ENCODE assay signal across 11 mouse cellular contexts in the genomic region with DNA sequence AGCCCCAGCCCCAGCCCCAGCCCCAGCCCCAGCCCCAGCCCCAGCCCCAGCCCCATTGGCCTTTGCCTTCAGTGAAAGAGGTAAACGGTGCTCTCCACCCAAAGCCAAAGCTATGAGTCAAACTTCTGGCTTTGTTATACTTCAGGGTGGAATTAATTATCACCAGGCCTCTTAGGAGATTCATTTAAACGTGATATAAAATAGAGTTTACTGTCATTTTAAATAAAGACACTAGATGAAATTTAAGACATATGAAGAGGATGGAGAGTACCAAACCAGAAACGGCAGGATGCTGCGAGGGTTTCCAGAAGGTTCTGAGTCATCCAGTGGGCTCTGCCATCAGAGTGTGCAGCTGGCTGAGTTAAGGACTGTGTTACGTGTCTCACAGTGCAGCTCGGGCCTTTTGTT.
DNase-seq lines count a peak whose midpoint lies in the region; ATAC-seq and TF ChIP-seq lines count a peak whose summit lies in the region.
"Had no signal": no experiment of that assay in that cellular context is flagged by ENCODE, and none has a peak within 500 bp of the region (broad histone marks: within the 10 kb centered on the region; RNA-seq: fewer than 3 reads in every experiment).

No protein-coding gene starts in this region.

- peak; percentile 22 for DNase-seq in gastrocnemius, postnatal 14 days
- DNase-seq in gastrocnemius, adult 18-20 months (ENCODE audit: low spot score) = no peak
- peak; percentile 44 for DNase-seq in lung, embryonic 14.5 days
- no peak for DNase-seq in lung, postnatal 4 days
- DNase-seq in adipocyte (ENCODE audit: low spot score) = peak; percentile 45
- no peak for DNase-seq in thymus, postnatal 4 days
- no peak for DNase-seq in kidney, adult 11 months
- DNase-seq: kidney, postnatal 10 days had no signal

- H3K27me3 ChIP-seq in lung, embryonic 14.5 days (ENCODE audit: insufficient read depth, low read length) = no peaks in the 10 kb centered on the region
- no peaks in the 10 kb centered on the region for H3K27me3 ChIP-seq in limb, embryonic 12.5 days
- H3K27me3 ChIP-seq: heart, embryonic 12.5 days had no signal

- no peak for TF ChIP-seq CTCF in lung, embryonic 14.5 days (IDR thresholded peaks at IDR 0.05; ENCODE audit: low read depth)

- peaks cover 10% of the 10 kb centered on the region for H3K4me1 ChIP-seq in lung, embryonic 14.5 days (ENCODE audit: insufficient read depth)
- peaks cover 26% of the 10 kb centered on the region for H3K4me1 ChIP-seq in limb, embryonic 12.5 days (replicated peaks)

- WGBS in lung, embryonic 14.5 days = 26% methylated on average over 6 of the region's 6 CpGs
- WGBS in limb, embryonic 12.5 days = 38% methylated on average over 6 of the region's 6 CpGs

- no peak overlapping the region; the same call in 1 of the 2 replicates for H3K9ac ChIP-seq in lung, embryonic 14.5 days
- H3K9ac ChIP-seq in limb, embryonic 12.5 days (replicated peaks) = no peak overlapping the region
- H3K9ac ChIP-seq: heart, embryonic 12.5 days had no signal

- no peaks in the 10 kb centered on the region for H3K9me3 ChIP-seq in lung, embryonic 14.5 days (ENCODE audit: low read depth, low read length)
- no peaks in the 10 kb centered on the region for H3K9me3 ChIP-seq in limb, embryonic 12.5 days
- H3K9me3 ChIP-seq: heart, embryonic 12.5 days had no signal

- peak; percentile 61; the same call in 1 of the 2 replicates for ATAC-seq in lung, embryonic 14.5 days (ENCODE audit: insufficient read depth)
- no peak for ATAC-seq in limb, embryonic 12.5 days (ENCODE audit: insufficient number of reproducible peaks, insufficient read depth, low FRiP score, low TSS enrichment, low read depth)
- ATAC-seq: activated CD4-positive, CD25-positive, alpha-beta regulatory T cell, adult 4 months had no signal

- intact Hi-C loops in gastrocnemius, postnatal 14 days (cut with DNase I; ENCODE audit: low total_unique reads) = no loop called here

- no peaks in the 10 kb centered on the region for H3K36me3 ChIP-seq in lung, embryonic 14.5 days (ENCODE audit: insufficient read depth)
- no peaks in the 10 kb centered on the region for H3K36me3 ChIP-seq in limb, embryonic 12.5 days
- H3K36me3 ChIP-seq: heart, embryonic 12.5 days had no signal

- H3K4me2 ChIP-seq in lung, embryonic 14.5 days = no peak overlapping the region
- no peak overlapping the region for H3K4me2 ChIP-seq in limb, embryonic 12.5 days

- H3K4me3 ChIP-seq in lung, embryonic 14.5 days (ENCODE audit: low read depth, low read length) = no peak overlapping the region
- H3K4me3 ChIP-seq in limb, embryonic 12.5 days (replicated peaks) = no peak overlapping the region
- H3K4me3 ChIP-seq: heart, embryonic 12.5 days had no signal

- H3K27ac ChIP-seq in lung, embryonic 14.5 days (ENCODE audit: low read depth) = peak overlapping the region; percentile 79
- 0 out of 2 replicates have a peak overlapping the region, but pooled peaks have one; percentile 42 for H3K27ac ChIP-seq in limb, embryonic 12.5 days

Comparison
In these comparisons a context has a peak if more than half of its experiments do, and no peak if none do; other contexts are left out.
1. DNase-seq: peak in gastrocnemius, postnatal 14 days (single experiment), lung, embryonic 14.5 days (single experiment) and adipocyte (single experiment); none in gastrocnemius, adult 18-20 months (single experiment), lung, postnatal 4 days (0 of 2), thymus, postnatal 4 days (single experiment) and kidney, adult 11 months (single experiment).